Mouse (Mus musculus): ENCODE measurements around the gene Rpia. TPM values are rescaled to one million over a fixed set of nuclear protein-coding genes. Genes with fewer than 3 reads are reported as not detected.

Rpia gene
- 10 to 100 TPM; 51.9 to 56.5 TPM for total RNA-seq (2023)

GRCm38 (mm10) chr6:70791824-70792535 is at the start of gene Rpia:
Gene Rpia, minus strand, starts transcription at chr6:70792232.

Other genes with a start within 250 kb of the Rpia start
- 100 to 1,000 TPM; 168 to 210 TPM for gene Eif2ak3, start 52.3 kb upstream of the Rpia start, total RNA-seq (2023)
- gene Tex37, start 126.7 kb upstream of the Rpia start, total RNA-seq (2023): not detected
- gene Foxi3, start 164.3 kb upstream of the Rpia start, total RNA-seq (2023): not detected

All from B cell, adult 67 days (primary cell).